Mouse (Mus musculus) liver, embryonic 12.5 days (tissue): ENCODE measurements around the gene Rpl41. TPM values are rescaled to one million over a fixed set of nuclear protein-coding genes. Genes with fewer than 3 reads are reported as not detected.

Experiments used
- ATAC-seq: fragments of 200-750 bp; cut with Nextera tagmentation; 2 replicates; pipeline ENCODE4 v1.8.0; 2017; ENCODE audit warnings: moderate number of reproducible peaks, mild to moderate bottlenecking, moderate library complexity
- H3K27ac ChIP-seq: fragments of 300-500 bp; sonication (generic); 2 replicates; pipeline ENCODE4 v1.5.1; 2016; ENCODE audit warnings: mild to moderate bottlenecking
- H3K27me3 ChIP-seq: fragments of 300-500 bp; sonication (generic); replicated peaks from 2 replicates; pipeline ENCODE4 v1.6.1; 2016; ENCODE audit warnings: mild to moderate bottlenecking, moderate library complexity
- H3K36me3 ChIP-seq: fragments of 300-500 bp; sonication (generic); 2 replicates; pipeline ENCODE4 v1.6.1; 2016; ENCODE audit warnings: mild to moderate bottlenecking, moderate library complexity
- H3K4me1 ChIP-seq: fragments of 300-500 bp; sonication (generic); 2 replicates; pipeline ENCODE4 v1.6.1; 2016
- H3K4me2 ChIP-seq: fragments of 300-500 bp; sonication (generic); 2 replicates; pipeline ENCODE4 v1.6.1; 2016; ENCODE audit warnings: mild to moderate bottlenecking, moderate library complexity
- H3K4me3 ChIP-seq: fragments of 300-500 bp; sonication (generic); 2 replicates; pipeline ENCODE4 v1.5.1; 2016; ENCODE audit warnings: mild to moderate bottlenecking, moderate library complexity
- H3K9ac ChIP-seq: fragments of 300-500 bp; sonication (generic); 2 replicates; pipeline ENCODE4 v1.6.1; 2016; ENCODE audit warnings: mild to moderate bottlenecking, moderate library complexity
- H3K9me3 ChIP-seq: fragments of 300-500 bp; sonication (generic); replicated peaks from 2 replicates; pipeline ENCODE4 v1.6.1; 2016; ENCODE audit warnings: mild to moderate bottlenecking, moderate library complexity
- WGBS: fragments of 180-500 bp; shearing (Covaris S2); methylation state at CpG from one replicate; pipeline ENCODE4 v1.1.7; 2016; ENCODE audit not compliant: insufficient replicate concordance; 5-methylcytosine and 5-hydroxymethylcytosine counted together
- polyA plus RNA-seq: library from polyadenylated mRNA; unstranded; fragments of >200 nt; fragmentation: Nextera tagmentation; extraction: Ambion mirVana; gene quantifications from 2 replicates; pipeline ENCODE4 v1.2.1, GENCODE M21; 2016

Gene Rpl41
- polyA plus RNA-seq: 2,924 and 3,037 TPM in 2 replicates

DNA sequence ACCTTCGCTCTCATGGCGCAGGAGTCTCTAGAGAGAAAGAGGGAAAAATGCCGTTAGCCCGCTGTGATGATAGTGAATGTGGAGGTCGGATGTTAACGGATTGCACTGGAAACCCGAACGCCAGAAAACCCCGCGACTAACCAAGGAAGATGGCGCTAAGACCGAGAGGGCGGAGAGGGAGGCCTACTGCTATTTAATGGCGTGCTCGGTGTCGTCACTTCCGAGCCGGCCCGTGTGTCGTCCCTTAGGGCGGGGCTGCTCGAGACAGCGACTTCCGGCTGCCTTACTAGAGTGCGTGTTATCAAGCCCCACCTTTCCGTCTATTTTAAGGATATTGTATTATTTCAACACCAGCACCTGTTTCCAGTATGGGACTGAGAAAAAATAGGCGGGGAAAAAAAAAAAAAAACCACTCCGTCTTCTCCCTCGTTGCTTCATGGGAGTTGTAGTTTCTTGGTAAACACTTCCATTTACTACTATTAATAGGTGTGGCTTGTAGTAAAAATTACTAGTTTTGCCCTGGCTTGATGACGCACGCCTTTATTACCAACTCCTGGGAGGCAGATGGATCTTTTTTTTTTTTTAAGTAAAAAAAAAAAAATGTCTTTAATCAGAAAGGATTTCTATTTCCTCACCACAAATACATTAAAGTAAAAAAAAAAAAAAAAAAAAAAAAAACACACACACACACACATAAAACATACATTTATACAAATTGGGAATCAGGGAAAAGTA lies at the start of gene Rpl41:
Gene Rpl41 (minus strand): TSS at position 359 of the 735 bp plus-strand sequence.
- H3K27ac ChIP-seq: peak within 1 kb of the TSS; percentile 94
- H3K27me3 ChIP-seq: no peaks in the 10 kb centered on the region
- no peaks in the 10 kb centered on the region for H3K9me3 ChIP-seq
- 1% methylated on average over 31 of the region's 31 CpGs for WGBS
- peak within 1 kb of the TSS; percentile 93 for H3K4me2 ChIP-seq
- peaks cover 23% of the 10 kb centered on the region for H3K36me3 ChIP-seq
- peaks cover 27% of the 10 kb centered on the region for H3K4me1 ChIP-seq
- H3K4me3 ChIP-seq: peak within 1 kb of the TSS; percentile 84
- peak; percentile 84 for ATAC-seq
- H3K9ac ChIP-seq: peak within 1 kb of the TSS; percentile 92

- peaks cover 22% of the 10 kb centered on the region; the same call in 1 of the 2 replicates for H3K27me3 ChIP-seq
- no peaks in the 10 kb centered on the region for H3K9me3 ChIP-seq
- no peak overlapping the region for H3K27ac ChIP-seq
- H3K9ac ChIP-seq: no peak overlapping the region
- no peaks in the 10 kb centered on the region for H3K36me3 ChIP-seq
- no peak for ATAC-seq
- no peak overlapping the region for H3K4me3 ChIP-seq
- no peak overlapping the region for H3K4me2 ChIP-seq
- 57% methylated on average over 2 of the region's 2 CpGs for WGBS
- 0 out of 2 replicates have a peak, but pooled peaks cover 3% of the 10 kb centered on the region for H3K4me1 ChIP-seq
These were observed 49.4 kb upstream of the Rpl41 start for GRCm38 (mm10) chr10:128598476-128598875.

DNA sequence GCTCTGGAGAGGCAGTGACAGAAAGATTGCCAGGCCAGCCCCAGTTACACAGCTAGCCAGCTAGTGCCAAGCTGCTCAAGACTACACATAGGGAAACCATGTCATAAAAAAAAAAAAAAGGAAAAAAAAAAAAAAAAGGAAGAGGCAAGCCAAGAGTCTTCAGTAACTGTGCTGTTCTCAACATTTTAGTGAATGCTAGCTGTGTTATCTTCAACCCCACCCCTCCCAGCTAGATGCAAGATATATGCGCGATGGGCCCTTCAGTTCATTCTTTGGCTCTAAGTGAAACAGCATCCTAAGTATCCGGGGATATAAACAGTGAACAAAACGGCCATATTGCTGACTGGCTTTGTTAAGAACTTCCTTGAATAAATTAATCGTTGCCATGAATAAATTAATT lies 43.7 kb upstream of the Rpl41 start:
- ATAC-seq: no peak
- Histone ChIP-seq H3K9ac (no peak overlapping the region), H3K27me3 (peaks cover 56% of the 10 kb centered on the region), H3K36me3 (no peaks in the 10 kb centered on the region), H3K4me3 (no peak overlapping the region), H3K4me1 (peaks cover 41% of the 10 kb centered on the region), H3K4me2 (no peak overlapping the region), H3K27ac (no peak overlapping the region), H3K9me3 (no peaks in the 10 kb centered on the region)
- 49% methylated on average over 5 of the region's 5 CpGs for WGBS

- Histone ChIP-seq H3K4me3 (no peak overlapping the region), H3K36me3 (no peaks in the 10 kb centered on the region), H3K27me3 (peaks cover 70% of the 10 kb centered on the region), H3K4me1 (peaks cover 47% of the 10 kb centered on the region), H3K27ac (no peak overlapping the region), H3K4me2 (no peak overlapping the region), H3K9ac (no peak overlapping the region), H3K9me3 (no peaks in the 10 kb centered on the region)
- ATAC-seq: no peak
- WGBS: 39% methylated on average over 6 of the region's 6 CpGs
These were observed 42.3 kb upstream of the Rpl41 start for GRCm38 (mm10) chr10:128591436-128591835.

- no peak overlapping the region for H3K27ac ChIP-seq
- WGBS: under 1% methylated on average over 41 of the region's 43 CpGs
These were observed 41.1 kb upstream of the Rpl41 start for GRCm38 (mm10) chr10:128590193-128590690.

GRCm38 (mm10) chr10:128589464-128590192 lies 40.5 kb upstream of the Rpl41 start, which contains the start of gene Erbb3:
Gene Erbb3 (minus strand): TSS chr10:128589652.
- Histone ChIP-seq H3K9ac (peak within 1 kb of the TSS; percentile 55), H3K9me3 (no peaks in the 10 kb centered on the region), H3K27ac (no peak within 1 kb of the TSS), H3K4me3 (peak within 1 kb of the TSS; percentile 68), H3K4me2 (peak within 1 kb of the TSS; percentile 98), H3K4me1 (peaks cover 47% of the 10 kb centered on the region), H3K27me3 (peaks cover 78% of the 10 kb centered on the region), H3K36me3 (no peaks in the 10 kb centered on the region)
- 0 out of 2 replicates have a peak, but pooled peaks have one; percentile 26 for ATAC-seq
- WGBS: under 1% methylated on average over 43 of the region's 43 CpGs

More at GRCm38 (mm10) chr10:128590193-128590690, 41.1 kb upstream of the Rpl41 start:
- Histone ChIP-seq H3K36me3 (no peaks in the 10 kb centered on the region), H3K4me1 (peaks cover 47% of the 10 kb centered on the region), H3K9me3 (no peaks in the 10 kb centered on the region), H3K27me3 (peaks cover 77% of the 10 kb centered on the region), H3K4me3 (peak overlapping the region; percentile 68), H3K4me2 (peak overlapping the region; percentile 98), H3K9ac (peak overlapping the region; percentile 55)
- ATAC-seq: peak; percentile 16

- Histone ChIP-seq H3K36me3 (no peaks in the 10 kb centered on the region), H3K9me3 (no peaks in the 10 kb centered on the region), H3K4me3 (peak overlapping the region; percentile 68), H3K4me1 (peaks cover 47% of the 10 kb centered on the region), H3K4me2 (peak overlapping the region; percentile 98), H3K27ac (no peak overlapping the region), H3K9ac (peak overlapping the region; percentile 45), H3K27me3 (peaks cover 82% of the 10 kb centered on the region)
- no peak for ATAC-seq
- 4% methylated on average over 23 of the region's 23 CpGs for WGBS
These were observed 39.8 kb upstream of the Rpl41 start for GRCm38 (mm10) chr10:128588775-128589463.

GRCm38 (mm10) chr10:128588136-128588535 lies 39.0 kb upstream of the Rpl41 start:
- Histone ChIP-seq H3K9me3 (no peaks in the 10 kb centered on the region), H3K27ac (no peak overlapping the region), H3K4me1 (peaks cover 47% of the 10 kb centered on the region), H3K4me3 (no peak overlapping the region), H3K36me3 (no peaks in the 10 kb centered on the region), H3K9ac (no peak overlapping the region), H3K4me2 (peak overlapping the region; percentile 98), H3K27me3 (peaks cover 84% of the 10 kb centered on the region)
- ATAC-seq: no peak
- WGBS: 27% methylated on average over 1 of the region's 1 CpGs

DNA sequence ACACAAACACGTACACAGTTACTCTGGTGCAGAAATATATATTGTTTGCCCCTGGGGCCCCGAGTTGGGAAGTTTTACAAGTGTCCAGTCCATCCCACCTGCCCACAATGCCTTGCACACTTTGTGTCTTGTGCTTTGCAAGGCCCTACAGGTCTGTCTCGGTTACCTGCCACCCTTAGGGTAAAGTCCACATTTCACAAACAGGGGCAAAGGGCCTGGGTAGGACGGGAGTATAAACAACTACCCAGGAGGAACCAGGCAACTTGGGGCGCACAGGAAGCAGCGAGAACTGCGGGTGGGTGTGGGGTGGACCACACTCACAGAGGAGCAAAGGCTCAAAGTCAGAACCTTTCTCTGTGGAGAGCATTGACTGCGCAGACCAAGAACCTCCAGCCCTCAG lies 38.6 kb upstream of the Rpl41 start:
- Histone ChIP-seq H3K4me3 (no peak overlapping the region), H3K9ac (no peak overlapping the region), H3K36me3 (no peaks in the 10 kb centered on the region), H3K27ac (no peak overlapping the region), H3K9me3 (no peaks in the 10 kb centered on the region), H3K4me2 (peak overlapping the region; percentile 98), H3K4me1 (peaks cover 44% of the 10 kb centered on the region), H3K27me3 (peaks cover 88% of the 10 kb centered on the region)
- ATAC-seq: no peak
- WGBS: 43% methylated on average over 8 of the region's 8 CpGs

- H3K4me3 ChIP-seq: no peak overlapping the region
- no peak overlapping the region for H3K4me2 ChIP-seq
- no peak for ATAC-seq
- peaks cover 38% of the 10 kb centered on the region for H3K4me1 ChIP-seq
- no peak overlapping the region for H3K27ac ChIP-seq
- no peak overlapping the region for H3K9ac ChIP-seq
- H3K36me3 ChIP-seq: no peaks in the 10 kb centered on the region
- H3K27me3 ChIP-seq: peaks cover 91% of the 10 kb centered on the region
- 47% methylated on average over 4 of the region's 4 CpGs for WGBS
- no peaks in the 10 kb centered on the region for H3K9me3 ChIP-seq
These were observed 38.0 kb upstream of the Rpl41 start for GRCm38 (mm10) chr10:128587120-128587519.

GRCm38 (mm10) chr10:128586546-128586945 lies 37.4 kb upstream of the Rpl41 start:
- no peak overlapping the region for H3K4me2 ChIP-seq
- no peak overlapping the region for H3K9ac ChIP-seq
- H3K4me3 ChIP-seq: no peak overlapping the region

More at GRCm38 (mm10) chr10:128586546-128586945, 37.4 kb upstream of the Rpl41 start:
- Histone ChIP-seq H3K27me3 (peaks cover 91% of the 10 kb centered on the region), H3K36me3 (no peaks in the 10 kb centered on the region), H3K4me1 (peaks cover 32% of the 10 kb centered on the region), H3K27ac (no peak overlapping the region), H3K9me3 (no peaks in the 10 kb centered on the region)
- ATAC-seq: no peak
- 15% methylated on average over 1 of the region's 1 CpGs for WGBS
